Mouse (Mus musculus) megakaryocyte, embryonic 14.5 days (primary cell): Measurements from ENCODE around the gene Chd5. TPM values are rescaled to one million over a fixed set of nuclear protein-coding genes. Genes with fewer than 3 reads are reported as not detected.
A peak's percentile ranks its signal among the peaks of the same experiment; 100 is the strongest.

Source experiments
- H3K27me3 ChIP-seq: replicated peaks from 2 replicates; pipeline ENCODE3; 2012; ENCODE audit warnings: inconsistent platforms
- H3K36me3 ChIP-seq: replicated peaks from 2 replicates; pipeline ENCODE3; 2012; ENCODE audit warnings: low read length, inconsistent platforms, mixed read lengths
- H3K4me1 ChIP-seq: 2 replicates; pipeline ENCODE4 v1.6.1; 2012; ENCODE audit warnings: inconsistent platforms
- H3K4me3 ChIP-seq: replicated peaks from 2 replicates; pipeline ENCODE3; 2012; ENCODE audit warnings: moderate library complexity, mild to moderate bottlenecking, inconsistent platforms
- H3K9me3 ChIP-seq: 2 replicates; pipeline ENCODE4 v1.6.1; 2012; ENCODE audit warnings: inconsistent platforms
- FLI1 ChIP-seq: IDR thresholded peaks from 2 replicates; pipeline ENCODE4 v1.6.1; 2012; ENCODE audit warnings: low read length, inconsistent platforms, mixed read lengths
- GATA1 ChIP-seq: IDR thresholded peaks from 3 replicates; pipeline ENCODE4 v1.6.1; 2012; ENCODE audit warnings: mixed read lengths, low read length, inconsistent platforms, borderline replicate concordance
- polyA plus RNA-seq: library from polyadenylated mRNA; stranded (reverse); fragments of >175 nt; gene quantifications from 2 replicates; pipeline ENCODE4 v1.2.3, GENCODE M21; 2012; ENCODE audit warnings: low replicate concordance; ENCODE audit not compliant: insufficient read depth

Chd5 gene
- polyA plus RNA-seq, 1 experiment: 1.7 TPM

DNA sequence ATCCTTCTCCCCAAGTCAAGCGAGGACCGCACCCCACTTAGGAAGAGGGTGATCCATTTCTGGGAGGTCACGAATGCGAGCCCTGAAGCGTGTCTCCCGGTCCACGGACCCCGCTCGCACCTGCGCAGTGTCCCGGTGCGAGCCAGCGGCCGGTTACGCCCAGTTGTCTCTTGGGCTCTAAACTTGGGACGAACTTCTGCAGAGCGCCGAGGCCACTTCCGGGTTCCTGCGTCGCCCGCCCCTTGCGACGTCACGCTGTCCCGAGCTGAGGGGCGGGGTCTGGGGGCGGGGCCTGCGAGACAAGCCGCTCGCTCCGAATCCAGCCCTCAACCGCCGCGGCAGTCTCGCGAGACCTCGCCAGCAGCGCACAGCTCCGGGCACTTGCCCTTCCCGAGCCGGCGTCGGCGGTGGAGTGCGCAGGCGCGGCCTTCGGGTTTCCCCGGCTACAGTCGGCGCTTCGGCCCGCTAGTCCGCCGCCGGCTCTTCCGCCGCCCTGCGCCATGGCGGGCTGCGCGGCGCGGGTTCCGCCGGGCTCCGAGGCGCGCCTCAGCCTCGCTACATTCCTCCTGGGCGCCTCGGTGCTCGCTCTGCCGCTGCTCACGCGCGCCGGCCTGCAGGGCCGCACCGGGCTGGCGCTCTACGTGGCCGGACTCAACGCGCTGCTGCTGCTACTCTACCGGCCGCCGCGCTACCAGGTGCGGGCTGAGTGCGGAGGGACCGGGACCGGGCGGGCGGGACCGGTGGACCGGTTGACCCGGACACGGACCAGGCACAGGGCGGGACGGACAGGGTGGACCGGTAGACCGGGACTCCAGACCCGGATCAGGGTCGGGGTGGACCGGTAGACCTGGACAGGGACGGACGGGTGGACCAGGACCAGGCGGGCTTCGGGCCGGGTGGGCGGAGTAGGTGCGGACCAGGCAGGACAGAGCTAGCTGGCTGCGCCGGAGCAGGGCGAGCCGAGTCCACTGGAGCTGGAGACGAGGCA, 41.3 kb upstream of the Chd5 start, which contains the start of gene Icmt:
Gene Icmt (plus strand): TSS at position 354 of the 988 bp plus-strand sequence.
- Histone ChIP-seq H3K4me3 (peak within 1 kb of the TSS; percentile 99), H3K27me3 (peaks cover 15% of the 10 kb centered on the region), H3K4me1 (peaks cover 53% of the 10 kb centered on the region), H3K9me3 (no peaks in the 10 kb centered on the region), H3K36me3 (peaks cover 34% of the 10 kb centered on the region)
- TF ChIP-seq GATA1 (no peak), FLI1 (no peak)

DNA sequence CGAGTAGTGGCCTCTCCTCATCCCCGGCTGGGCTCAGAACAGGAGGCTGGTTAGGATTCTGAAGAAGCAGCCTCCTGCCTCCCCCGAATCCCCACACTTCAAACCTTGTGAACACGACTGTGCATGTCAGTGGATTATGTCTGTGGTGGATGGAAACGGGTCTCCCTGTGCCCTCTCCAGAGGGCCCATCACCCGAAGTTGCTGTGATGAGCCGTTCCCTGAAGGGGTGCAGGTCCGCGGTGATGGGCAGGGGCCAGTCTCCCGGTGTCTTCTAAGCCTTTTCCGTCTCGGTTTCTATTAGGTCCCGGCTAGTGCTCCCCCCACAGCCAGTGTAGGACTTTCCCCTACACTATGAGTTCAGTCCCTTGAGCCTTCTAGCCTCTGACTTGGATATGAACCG, 39.6 kb upstream of the Chd5 start:
- Histone ChIP-seq H3K27me3 (no peaks in the 10 kb centered on the region), H3K9me3 (no peaks in the 10 kb centered on the region), H3K4me3 (peak overlapping the region; percentile 99), H3K36me3 (peaks cover 51% of the 10 kb centered on the region), H3K4me1 (peaks cover 42% of the 10 kb centered on the region)
- TF ChIP-seq FLI1 (no peak), GATA1 (no peak)

GRCm38 (mm10) chr4:152300375-152300774, 38.1 kb upstream of the Chd5 start:
- H3K4me1 ChIP-seq: peaks cover 27% of the 10 kb centered on the region
- H3K27me3 ChIP-seq: no peaks in the 10 kb centered on the region
- TF ChIP-seq FLI1 (no peak), GATA1 (no peak)
- no peak overlapping the region for H3K4me3 ChIP-seq
- no peaks in the 10 kb centered on the region for H3K9me3 ChIP-seq
- H3K36me3 ChIP-seq: peaks cover 66% of the 10 kb centered on the region

DNA sequence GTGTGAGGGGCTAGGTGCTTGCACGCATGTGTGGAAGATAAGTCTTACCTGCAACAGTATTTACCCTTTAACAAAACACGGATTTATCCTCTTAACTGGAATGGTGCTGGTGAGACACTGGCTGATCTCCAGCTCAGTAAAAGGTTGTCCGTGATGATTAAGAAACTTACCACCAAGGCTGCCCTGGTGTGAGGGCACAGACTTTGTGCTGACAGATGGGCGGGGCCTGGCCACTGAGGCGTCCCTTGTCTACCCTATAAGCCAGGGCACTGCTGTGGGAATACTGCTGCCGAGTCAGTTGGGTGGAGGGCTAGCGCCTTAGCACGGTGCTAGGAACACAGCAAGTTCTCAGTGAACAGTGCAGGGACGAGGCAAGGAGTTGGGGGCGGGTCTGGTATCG, 36.4 kb upstream of the Chd5 start:
- H3K36me3 ChIP-seq: peaks cover 80% of the 10 kb centered on the region
- H3K4me3 ChIP-seq: no peak overlapping the region
- no peaks in the 10 kb centered on the region for H3K9me3 ChIP-seq
- H3K4me1 ChIP-seq: peaks cover 20% of the 10 kb centered on the region
- TF ChIP-seq FLI1 (no peak), GATA1 (no peak)
- no peaks in the 10 kb centered on the region for H3K27me3 ChIP-seq

GRCm38 (mm10) chr4:152303172-152303571, 35.3 kb upstream of the Chd5 start:
- peaks cover 13% of the 10 kb centered on the region for H3K4me1 ChIP-seq
- no peak overlapping the region for H3K4me3 ChIP-seq
- TF ChIP-seq GATA1 (no peak), FLI1 (no peak)
- H3K27me3 ChIP-seq: no peaks in the 10 kb centered on the region
- H3K9me3 ChIP-seq: no peaks in the 10 kb centered on the region
- H3K36me3 ChIP-seq: peaks cover 89% of the 10 kb centered on the region

GRCm38 (mm10) chr4:152304685-152305084, 33.8 kb upstream of the Chd5 start:
- Histone ChIP-seq H3K4me1 (peaks cover 5% of the 10 kb centered on the region; the same call in 1 of the 2 replicates), H3K4me3 (no peak overlapping the region), H3K9me3 (no peaks in the 10 kb centered on the region), H3K36me3 (peaks cover 90% of the 10 kb centered on the region), H3K27me3 (peaks cover 8% of the 10 kb centered on the region)
- TF ChIP-seq FLI1: no peak
- TF ChIP-seq GATA1: no peak

DNA sequence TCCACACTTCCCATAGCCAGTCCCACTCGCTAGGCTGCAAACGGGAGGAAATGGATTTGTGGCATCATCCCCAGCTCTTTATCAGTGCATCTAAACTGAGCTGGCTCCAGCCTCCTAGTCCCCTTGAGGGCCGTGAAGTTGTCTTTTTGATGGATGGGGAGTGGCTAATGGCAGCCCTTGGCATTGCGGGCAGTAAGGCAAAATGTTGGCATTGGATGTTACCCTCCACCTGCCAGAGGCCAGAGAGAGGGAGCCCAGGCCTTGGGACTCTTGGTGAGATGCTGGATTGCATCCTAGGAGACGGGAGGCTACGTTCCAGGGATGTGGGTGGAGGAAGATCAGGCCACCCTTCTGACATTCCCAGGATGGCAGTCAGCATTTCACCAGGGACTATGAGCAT, 32.5 kb upstream of the Chd5 start:
- Histone ChIP-seq H3K4me1 (peaks cover 5% of the 10 kb centered on the region; the same call in 1 of the 2 replicates), H3K9me3 (peaks cover 2% of the 10 kb centered on the region), H3K27me3 (peaks cover 21% of the 10 kb centered on the region), H3K4me3 (no peak overlapping the region), H3K36me3 (peaks cover 77% of the 10 kb centered on the region)
- TF ChIP-seq GATA1: no peak
- no peak for TF ChIP-seq FLI1

- Histone ChIP-seq H3K27me3 (peaks cover 37% of the 10 kb centered on the region), H3K4me3 (no peak overlapping the region), H3K36me3 (peaks cover 61% of the 10 kb centered on the region), H3K4me1 (peaks cover 14% of the 10 kb centered on the region), H3K9me3 (peaks cover 6% of the 10 kb centered on the region)
- TF ChIP-seq FLI1: no peak
- no peak for TF ChIP-seq GATA1
Measured at GRCm38 (mm10) chr4:152307542-152307941, 30.9 kb upstream of the Chd5 start.

DNA sequence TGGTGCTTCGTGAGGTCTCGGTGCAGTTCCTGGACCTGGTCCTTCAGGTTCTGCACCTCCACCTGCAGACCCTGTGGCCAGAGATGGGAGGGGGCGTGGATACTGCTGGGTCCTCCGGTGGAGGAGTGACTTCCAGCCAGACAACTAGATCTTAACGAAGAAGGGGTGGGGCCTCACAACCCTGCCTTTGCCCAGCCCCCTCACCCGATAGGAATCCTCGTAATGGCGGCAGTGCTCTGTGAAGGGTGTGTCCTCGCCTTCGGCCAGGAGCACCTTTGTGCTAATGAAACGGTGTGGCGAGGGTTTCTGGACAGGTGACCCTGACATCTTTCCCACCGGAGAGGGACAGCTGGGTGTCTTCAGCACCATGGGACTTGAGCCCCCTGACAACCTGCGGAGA, 26.3 kb upstream of the Chd5 start:
- H3K4me3 ChIP-seq: no peak overlapping the region

DNA sequence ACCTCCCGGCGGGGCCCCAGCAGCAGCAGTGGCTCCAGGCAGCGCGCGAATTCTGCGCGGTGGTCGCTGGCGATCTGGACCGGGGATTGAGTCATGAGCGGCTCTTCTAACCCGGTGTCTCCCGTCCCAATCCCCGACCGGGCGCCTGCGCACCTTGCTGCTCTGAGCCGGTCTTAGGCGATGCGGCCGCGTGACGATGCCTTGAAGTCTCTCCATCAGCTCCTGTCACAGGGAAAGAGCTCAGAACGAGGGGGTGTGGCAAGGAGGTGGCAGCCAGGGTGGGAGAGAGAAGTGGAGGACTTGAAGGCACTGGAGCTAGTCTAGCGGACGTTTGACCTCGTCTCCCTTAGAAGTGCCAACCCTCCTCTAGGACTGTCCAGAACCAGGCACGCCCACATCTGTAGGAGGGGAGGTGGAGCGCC, 25.2 kb upstream of the Chd5 start:
- TF ChIP-seq FLI1 (no peak), GATA1 (no peak)
- peaks cover 10% of the 10 kb centered on the region for H3K36me3 ChIP-seq
- H3K4me3 ChIP-seq: peak overlapping the region; percentile 89
- H3K9me3 ChIP-seq: peaks cover 6% of the 10 kb centered on the region
- H3K4me1 ChIP-seq: peaks cover 44% of the 10 kb centered on the region
- peaks cover 92% of the 10 kb centered on the region for H3K27me3 ChIP-seq

More for the DNA sequence above, 26.3 kb upstream of the Chd5 start:
- Histone ChIP-seq H3K27me3 (peaks cover 81% of the 10 kb centered on the region), H3K36me3 (peaks cover 18% of the 10 kb centered on the region), H3K4me1 (peaks cover 41% of the 10 kb centered on the region), H3K9me3 (peaks cover 6% of the 10 kb centered on the region)
- TF ChIP-seq FLI1 (no peak), GATA1 (no peak)
